Mouse (Mus musculus): Measurements from ENCODE around the gene Snx1. TPM values are rescaled to one million over a fixed set of nuclear protein-coding genes. Genes with fewer than 3 reads are reported as not detected.

Snx1 gene
- polyA plus RNA-seq, 1 experiment from 2014 or later = 131 TPM

DNA sequence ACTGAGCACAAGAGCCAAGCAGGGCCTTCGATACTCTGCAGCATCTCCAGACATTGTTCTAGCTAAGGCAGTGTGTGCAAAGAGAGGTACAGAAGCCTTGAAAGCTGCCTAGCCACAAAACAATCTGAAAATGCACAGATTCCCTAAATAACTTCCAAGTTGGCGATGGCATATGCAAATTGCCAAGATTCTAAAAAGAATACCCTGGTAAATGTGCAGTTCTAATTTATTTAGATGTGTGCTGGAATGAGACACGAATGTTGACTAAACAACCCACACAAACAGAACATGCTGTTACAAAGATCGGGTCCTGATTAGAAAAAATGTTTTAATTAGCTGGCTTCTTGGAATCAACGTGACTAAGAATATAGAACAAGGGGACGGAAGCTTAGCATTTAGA, 23.7 kb downstream of the Snx1 start:
- H3K27ac ChIP-seq = no peak overlapping the region
- no peak overlapping the region for H3K4me2 ChIP-seq (ENCODE audit: low read length)
- no peak for TF ChIP-seq CTCF (IDR thresholded peaks at IDR 0.05; ENCODE audit: low read depth)
- peaks cover 55% of the 10 kb centered on the region for H3K36me3 ChIP-seq (ENCODE audit: insufficient read depth, low read length)
- H3K9ac ChIP-seq (ENCODE audit: low read depth, low read length) = no peak overlapping the region
- H3K27me3 ChIP-seq (ENCODE audit: insufficient read depth, low read length) = no peaks in the 10 kb centered on the region
- 91% methylated on average over 6 of the region's 6 CpGs for WGBS
- DNase-seq (ENCODE audit: low spot score) (no peak), ATAC-seq (replicated peaks; ENCODE audit: low FRiP score, low read depth) (no peak)
- no peaks in the 10 kb centered on the region for H3K9me3 ChIP-seq (replicated peaks; ENCODE audit: low read length)
- no peaks in the 10 kb centered on the region for H3K4me1 ChIP-seq (replicated peaks; ENCODE audit: insufficient read depth, low read length)
- no peak overlapping the region for H3K4me3 ChIP-seq (replicated peaks; ENCODE audit: low read depth, low read length)

DNA sequence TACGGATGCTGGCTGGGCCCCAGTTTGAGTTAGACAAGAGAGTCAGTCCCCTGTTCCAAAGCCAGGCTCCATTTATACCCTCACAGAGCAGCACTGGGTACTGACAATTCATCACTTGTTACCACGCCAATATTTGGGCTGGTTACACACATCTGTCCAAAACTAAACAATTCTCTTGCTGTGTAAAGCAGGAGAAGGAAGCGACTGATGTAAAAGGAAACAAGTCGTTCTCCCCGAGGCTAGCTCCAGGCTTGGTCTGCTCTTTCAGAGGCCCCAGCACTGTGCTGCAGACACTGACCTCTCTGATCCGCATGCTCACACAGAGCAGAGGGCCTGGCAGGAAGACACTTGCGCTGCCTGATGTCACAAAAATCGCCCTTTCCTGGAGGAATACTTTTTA, 24.8 kb downstream of the Snx1 start:
- no peak for ATAC-seq (replicated peaks; ENCODE audit: low FRiP score, low read depth)
- Histone ChIP-seq H3K9ac (ENCODE audit: low read depth, low read length) (no peak overlapping the region), H3K4me1 (replicated peaks; ENCODE audit: insufficient read depth, low read length) (no peaks in the 10 kb centered on the region), H3K4me2 (ENCODE audit: low read length) (no peak overlapping the region), H3K4me3 (replicated peaks; ENCODE audit: low read depth, low read length) (no peak overlapping the region), H3K9me3 (replicated peaks; ENCODE audit: low read length) (no peaks in the 10 kb centered on the region), H3K27me3 (ENCODE audit: insufficient read depth, low read length) (no peaks in the 10 kb centered on the region), H3K36me3 (ENCODE audit: insufficient read depth, low read length) (peaks cover 60% of the 10 kb centered on the region), H3K27ac (no peak overlapping the region)
- no peak for TF ChIP-seq CTCF (IDR thresholded peaks at IDR 0.05; ENCODE audit: low read depth)
- WGBS = 90% methylated on average over 8 of the region's 8 CpGs
- DNase-seq (ENCODE audit: low spot score) = no peak

DNA sequence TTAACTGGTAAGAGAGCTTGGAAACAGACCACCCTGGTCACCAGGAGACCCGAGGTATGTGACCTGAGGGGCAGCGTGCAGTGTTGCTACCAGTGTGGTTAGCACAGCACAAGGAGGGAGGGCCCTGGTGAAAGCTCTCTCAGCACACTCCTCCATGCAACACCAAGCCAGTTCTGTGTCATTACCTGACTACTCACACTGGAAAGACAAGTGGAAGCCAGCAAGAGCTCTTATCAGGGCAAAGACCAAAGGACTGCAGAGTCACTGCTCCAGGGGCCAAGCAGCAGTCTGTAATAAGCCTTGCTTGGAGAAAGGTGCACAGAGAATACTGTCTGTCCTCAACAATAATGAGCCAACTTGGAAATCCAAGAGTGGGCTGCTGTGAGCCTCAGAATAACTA, 33.7 kb downstream of the Snx1 start:
- Histone ChIP-seq H3K4me1 (replicated peaks; ENCODE audit: insufficient read depth, low read length) (0 out of 2 replicates have a peak, but pooled peaks cover 3% of the 10 kb centered on the region), H3K9ac (ENCODE audit: low read depth, low read length) (no peak overlapping the region), H3K27me3 (ENCODE audit: insufficient read depth, low read length) (no peaks in the 10 kb centered on the region), H3K4me2 (ENCODE audit: low read length) (no peak overlapping the region), H3K27ac (peak overlapping the region; percentile 60; the same call in 1 of the 2 replicates), H3K36me3 (ENCODE audit: insufficient read depth, low read length) (peaks cover 68% of the 10 kb centered on the region), H3K9me3 (replicated peaks; ENCODE audit: low read length) (no peaks in the 10 kb centered on the region), H3K4me3 (replicated peaks; ENCODE audit: low read depth, low read length) (no peak overlapping the region)
- DNase-seq (ENCODE audit: low spot score) (no peak), ATAC-seq (replicated peaks; ENCODE audit: low FRiP score, low read depth) (no peak)
- WGBS = 58% methylated on average over 2 of the region's 2 CpGs
- TF ChIP-seq CTCF (IDR thresholded peaks at IDR 0.05; ENCODE audit: low read depth) = no peak

DNA sequence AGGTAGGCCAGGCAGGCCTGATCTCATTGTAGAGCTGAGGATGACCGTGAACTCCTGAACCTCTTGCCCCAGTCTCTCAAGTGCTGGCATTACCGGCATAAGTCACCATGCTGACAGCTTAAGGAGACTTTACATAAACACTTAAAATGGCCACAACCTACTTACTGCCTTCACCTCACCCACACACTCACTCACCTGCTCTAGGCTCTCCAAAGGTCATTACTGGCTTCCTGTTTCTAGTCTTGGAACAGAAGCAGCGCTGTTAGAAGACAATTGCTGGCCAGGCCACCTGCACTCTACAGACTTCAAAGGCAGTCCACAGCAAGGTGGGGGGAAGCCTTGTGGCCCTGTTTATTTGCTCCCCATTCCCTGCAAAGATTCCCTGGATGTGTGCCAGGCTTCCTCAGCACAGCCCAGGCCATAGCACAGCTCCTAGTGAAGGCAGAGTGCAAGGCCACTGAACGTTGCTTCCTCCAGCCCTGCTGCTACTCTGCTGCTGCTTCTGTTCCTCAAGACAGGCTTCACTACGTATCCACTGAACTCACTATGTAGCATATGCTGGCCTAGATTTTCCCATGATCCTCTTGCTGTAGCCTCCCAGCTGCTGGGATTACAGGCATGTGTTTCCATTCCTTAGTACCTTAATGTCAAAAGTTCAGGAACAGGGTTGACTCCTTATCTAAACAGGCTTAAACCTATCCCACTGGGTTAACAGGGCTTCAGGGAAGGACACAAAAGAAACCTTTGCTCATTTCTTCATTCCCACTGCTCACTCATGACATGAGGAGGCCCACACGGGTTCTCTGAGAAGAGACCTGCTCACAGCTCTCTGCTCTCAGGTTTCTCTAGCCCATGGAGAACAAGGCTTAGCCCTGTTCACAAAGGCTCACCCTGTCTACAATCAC, 34.8 kb downstream of the Snx1 start:
- no peak for TF ChIP-seq CTCF (IDR thresholded peaks at IDR 0.05; ENCODE audit: low read depth)
- DNase-seq (ENCODE audit: low spot score) (no peak), ATAC-seq (replicated peaks; ENCODE audit: low FRiP score, low read depth) (no peak)
- Histone ChIP-seq H3K4me2 (ENCODE audit: low read length) (no peak overlapping the region), H3K9ac (ENCODE audit: low read depth, low read length) (no peak overlapping the region), H3K4me1 (replicated peaks; ENCODE audit: insufficient read depth, low read length) (0 out of 2 replicates have a peak, but pooled peaks cover 3% of the 10 kb centered on the region), H3K27ac (peak overlapping the region; percentile 60), H3K9me3 (replicated peaks; ENCODE audit: low read length) (no peaks in the 10 kb centered on the region), H3K27me3 (ENCODE audit: insufficient read depth, low read length) (no peaks in the 10 kb centered on the region), H3K36me3 (ENCODE audit: insufficient read depth, low read length) (peaks cover 68% of the 10 kb centered on the region), H3K4me3 (replicated peaks; ENCODE audit: low read depth, low read length) (no peak overlapping the region)
- WGBS = 57% methylated on average over 6 of the region's 6 CpGs

DNA sequence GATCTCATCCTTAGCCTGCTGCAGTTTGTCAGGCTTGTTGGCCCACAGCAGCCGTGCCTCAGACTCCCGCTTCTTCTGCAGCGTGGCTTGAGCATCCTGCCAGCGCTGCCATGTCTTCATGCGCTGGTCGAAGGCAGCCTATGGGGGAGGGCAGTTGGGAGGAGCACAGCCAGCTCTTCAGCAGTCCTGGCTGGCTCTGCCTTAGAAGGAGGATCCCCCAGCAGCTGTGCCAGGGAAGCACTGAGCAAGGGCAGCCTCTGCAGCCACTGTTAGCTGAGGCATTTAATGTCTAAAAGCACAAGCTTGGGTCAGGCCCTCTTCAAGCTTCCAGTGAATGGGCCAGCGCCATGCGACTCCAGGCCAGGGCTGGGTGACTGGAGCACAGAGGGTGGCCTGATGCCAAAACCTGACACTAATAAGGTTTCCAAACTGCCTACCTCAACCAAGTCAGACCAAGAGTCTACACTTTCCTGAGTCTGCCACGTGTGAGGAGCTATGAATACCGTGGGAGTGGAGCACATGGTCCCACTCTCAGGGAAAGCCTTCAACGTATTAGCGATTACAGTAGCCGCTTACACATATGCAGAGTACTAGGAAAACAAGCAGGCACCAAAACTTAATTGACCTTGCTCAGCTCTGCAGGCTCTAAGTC, 35.7 kb downstream of the Snx1 start:
- TF ChIP-seq CTCF (IDR thresholded peaks at IDR 0.05; ENCODE audit: low read depth) = no peak
- no peak overlapping the region for H3K4me3 ChIP-seq (replicated peaks; ENCODE audit: low read depth, low read length)
- DNase-seq (ENCODE audit: low spot score) (no peak), ATAC-seq (replicated peaks; ENCODE audit: low FRiP score, low read depth) (no peak)
- H3K27ac ChIP-seq = no peak overlapping the region
- 79% methylated on average over 13 of the region's 13 CpGs for WGBS
- H3K27me3 ChIP-seq (ENCODE audit: insufficient read depth, low read length) = no peaks in the 10 kb centered on the region
- no peak overlapping the region for H3K9ac ChIP-seq (ENCODE audit: low read depth, low read length)
- H3K9me3 ChIP-seq (replicated peaks; ENCODE audit: low read length) = no peaks in the 10 kb centered on the region
- H3K4me1 ChIP-seq (replicated peaks; ENCODE audit: insufficient read depth, low read length) = 0 out of 2 replicates have a peak, but pooled peaks cover 3% of the 10 kb centered on the region
- no peak overlapping the region for H3K4me2 ChIP-seq (ENCODE audit: low read length)
- H3K36me3 ChIP-seq (ENCODE audit: insufficient read depth, low read length) = peaks cover 70% of the 10 kb centered on the region

DNA sequence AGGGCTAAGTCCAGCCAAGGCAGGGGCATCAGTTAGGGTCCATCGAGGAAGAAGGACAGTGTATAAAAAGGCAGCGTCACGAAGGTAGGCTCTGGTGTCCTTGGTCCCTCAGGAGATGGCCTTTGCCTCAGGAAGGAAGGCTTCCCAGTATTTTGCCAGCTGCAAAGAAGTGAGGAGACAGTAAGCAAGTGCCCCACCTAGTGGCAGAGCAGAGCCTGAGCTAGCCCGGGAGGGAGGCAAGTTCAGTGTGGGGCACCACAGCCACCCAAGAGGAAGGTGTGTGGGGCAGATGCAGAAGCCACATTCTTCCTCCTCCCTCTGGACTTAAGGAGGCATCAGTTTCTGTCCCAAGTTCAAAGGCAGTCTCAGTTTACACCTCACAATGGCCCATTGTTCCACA, 38.0 kb downstream of the Snx1 start:
- no peaks in the 10 kb centered on the region for H3K9me3 ChIP-seq (replicated peaks; ENCODE audit: low read length)
- no peak overlapping the region for H3K9ac ChIP-seq (ENCODE audit: low read depth, low read length)
- 46% methylated on average over 4 of the region's 4 CpGs for WGBS
- no peak overlapping the region for H3K27ac ChIP-seq
- no peaks in the 10 kb centered on the region for H3K27me3 ChIP-seq (ENCODE audit: insufficient read depth, low read length)
- ATAC-seq (replicated peaks; ENCODE audit: low FRiP score, low read depth) (no peak), DNase-seq (ENCODE audit: low spot score) (peak; percentile 75)
- no peak overlapping the region for H3K4me2 ChIP-seq (ENCODE audit: low read length)
- peaks cover 50% of the 10 kb centered on the region for H3K36me3 ChIP-seq (ENCODE audit: insufficient read depth, low read length)
- peak; percentile 80 for TF ChIP-seq CTCF (IDR thresholded peaks at IDR 0.05; ENCODE audit: low read depth)
- H3K4me3 ChIP-seq (replicated peaks; ENCODE audit: low read depth, low read length) = no peak overlapping the region
- H3K4me1 ChIP-seq (replicated peaks; ENCODE audit: insufficient read depth, low read length) = 0 out of 2 replicates have a peak, but pooled peaks cover 3% of the 10 kb centered on the region

All from kidney, postnatal 0 days (tissue).